Mouse (Mus musculus): ENCODE measurements at regions not wholly inside any gene's neighbourhood (a gene's known extent, or its start where the extent isn't known, plus 50 kb on each side); places are given as distances from the start of the nearest gene placed in this dataset.
"Not testable (repeated sequence)": the region's sequence is repeated elsewhere in the genome, so short reads cannot be mapped to it uniquely, and the experiment has no call there.

GRCm38 (mm10) chr5:116994508-116994907, 121.4 kb downstream of the Suds3 start:
- Histone ChIP-seq H3K4me1 (ENCODE audit: control insufficient read depth in 2 of 2, insufficient read depth in 2 of 2, low read length in 2 of 2) (no peaks in the 10 kb centered on the region), H3K27me3 (ENCODE audit: control insufficient read depth, insufficient read depth, low read length) (no peaks in the 10 kb centered on the region), H3K36me3 (ENCODE audit: control insufficient read depth, insufficient read depth, low read length) (no peaks in the 10 kb centered on the region), H3K27ac (replicated peaks in 1 of 2; ENCODE audit: control insufficient read depth in 1 of 2, insufficient read depth in 1 of 2, low read depth in 2 of 2, low read length in 2 of 2) (no peak overlapping the region), H3K9me3 (ENCODE audit: control insufficient read depth, low read length) (0 out of 2 replicates have a peak, but pooled peaks cover 5% of the 10 kb centered on the region), H3K4me2 (ENCODE audit: low read length) (no peak overlapping the region), H3K9ac (ENCODE audit: low read length) (no peak overlapping the region), H3K4me3 (ENCODE audit: control insufficient read depth in 1 of 2, insufficient read depth in 1 of 2, low read depth in 1 of 2, low read length in 2 of 2) (no peak overlapping the region)
- ATAC-seq (ENCODE audit: insufficient number of reproducible peaks, insufficient read depth, low FRiP score, low read depth) = no peak
- 62% methylated on average over 5 of the region's 5 CpGs for WGBS

- no peak for ATAC-seq (ENCODE audit: insufficient number of reproducible peaks, insufficient read depth, low FRiP score, low read depth)
- H3K4me3 ChIP-seq (ENCODE audit: control insufficient read depth in 1 of 2, insufficient read depth in 1 of 2, low read depth in 1 of 2, low read length in 2 of 2) = no peak overlapping the region
- H3K27me3 ChIP-seq (ENCODE audit: control insufficient read depth, insufficient read depth, low read length) = no peaks in the 10 kb centered on the region
- 89% methylated on average over 1 of the region's 1 CpGs for WGBS
- H3K9ac ChIP-seq (ENCODE audit: low read length) = no peak overlapping the region
- H3K9me3 ChIP-seq (ENCODE audit: control insufficient read depth, low read length) = 0 out of 2 replicates have a peak, but pooled peaks cover 5% of the 10 kb centered on the region
- H3K4me1 ChIP-seq (ENCODE audit: control insufficient read depth in 2 of 2, insufficient read depth in 2 of 2, low read length in 2 of 2) = no peaks in the 10 kb centered on the region
- no peak overlapping the region for H3K27ac ChIP-seq (replicated peaks in 1 of 2; ENCODE audit: control insufficient read depth in 1 of 2, insufficient read depth in 1 of 2, low read depth in 2 of 2, low read length in 2 of 2)
- no peaks in the 10 kb centered on the region for H3K36me3 ChIP-seq (ENCODE audit: control insufficient read depth, insufficient read depth, low read length)
- no peak overlapping the region for H3K4me2 ChIP-seq (ENCODE audit: low read length)
Measured at GRCm38 (mm10) chr5:116993674-116994073, 122.2 kb downstream of the Suds3 start.

GRCm38 (mm10) chr5:116991461-116991860, 124.5 kb downstream of the Suds3 start:
- Histone ChIP-seq H3K9ac (ENCODE audit: low read length) (no peak overlapping the region), H3K36me3 (ENCODE audit: control insufficient read depth, insufficient read depth, low read length) (no peaks in the 10 kb centered on the region), H3K27me3 (ENCODE audit: control insufficient read depth, insufficient read depth, low read length) (no peaks in the 10 kb centered on the region), H3K27ac (replicated peaks in 1 of 2; ENCODE audit: control insufficient read depth in 1 of 2, insufficient read depth in 1 of 2, low read depth in 2 of 2, low read length in 2 of 2) (no peak overlapping the region), H3K9me3 (ENCODE audit: control insufficient read depth, low read length) (0 out of 2 replicates have a peak, but pooled peaks cover 5% of the 10 kb centered on the region), H3K4me2 (ENCODE audit: low read length) (no peak overlapping the region), H3K4me1 (ENCODE audit: control insufficient read depth in 2 of 2, insufficient read depth in 2 of 2, low read length in 2 of 2) (no peaks in the 10 kb centered on the region), H3K4me3 (ENCODE audit: control insufficient read depth in 1 of 2, insufficient read depth in 1 of 2, low read depth in 1 of 2, low read length in 2 of 2) (no peak overlapping the region)
- ATAC-seq (ENCODE audit: insufficient number of reproducible peaks, insufficient read depth, low FRiP score, low read depth) = no peak
- 91% methylated on average over 6 of the region's 6 CpGs for WGBS

- H3K4me3 ChIP-seq (ENCODE audit: control insufficient read depth in 1 of 2, insufficient read depth in 1 of 2, low read depth in 1 of 2, low read length in 2 of 2); H3K27me3 ChIP-seq (ENCODE audit: control insufficient read depth, insufficient read depth, low read length); H3K9ac ChIP-seq (ENCODE audit: low read length); H3K36me3 ChIP-seq (ENCODE audit: control insufficient read depth, insufficient read depth, low read length); H3K4me1 ChIP-seq (ENCODE audit: control insufficient read depth in 2 of 2, insufficient read depth in 2 of 2, low read length in 2 of 2); H3K9me3 ChIP-seq (ENCODE audit: control insufficient read depth, low read length); H3K4me2 ChIP-seq (ENCODE audit: low read length); H3K27ac ChIP-seq (replicated peaks in 1 of 2; ENCODE audit: control insufficient read depth in 1 of 2, insufficient read depth in 1 of 2, low read depth in 2 of 2, low read length in 2 of 2); ATAC-seq (ENCODE audit: insufficient number of reproducible peaks, insufficient read depth, low FRiP score, low read depth): not testable (repeated sequence)
- 80% methylated on average over 4 of the region's 4 CpGs for WGBS
Measured at GRCm38 (mm10) chr5:116971474-116971873, 144.4 kb downstream of the Suds3 start.

- no peak overlapping the region for H3K27ac ChIP-seq (replicated peaks in 1 of 2; ENCODE audit: control insufficient read depth in 1 of 2, insufficient read depth in 1 of 2, low read depth in 2 of 2, low read length in 2 of 2)
- H3K4me2 ChIP-seq (ENCODE audit: low read length) = no peak overlapping the region
- no peak for ATAC-seq (ENCODE audit: insufficient number of reproducible peaks, insufficient read depth, low FRiP score, low read depth)
- no peaks in the 10 kb centered on the region for H3K27me3 ChIP-seq (ENCODE audit: control insufficient read depth, insufficient read depth, low read length)
- H3K36me3 ChIP-seq (ENCODE audit: control insufficient read depth, insufficient read depth, low read length) = no peaks in the 10 kb centered on the region
- H3K9ac ChIP-seq (ENCODE audit: low read length) = no peak overlapping the region
- no peaks in the 10 kb centered on the region for H3K9me3 ChIP-seq (ENCODE audit: control insufficient read depth, low read length)
- WGBS = 87% methylated on average over 7 of the region's 7 CpGs
- no peaks in the 10 kb centered on the region for H3K4me1 ChIP-seq (ENCODE audit: control insufficient read depth in 2 of 2, insufficient read depth in 2 of 2, low read length in 2 of 2)
- H3K4me3 ChIP-seq (ENCODE audit: control insufficient read depth in 1 of 2, insufficient read depth in 1 of 2, low read depth in 1 of 2, low read length in 2 of 2) = no peak overlapping the region
Measured at GRCm38 (mm10) chr5:116964171-116964570, 151.7 kb downstream of the Suds3 start.

GRCm38 (mm10) chr5:116963106-116963505, 152.8 kb downstream of the Suds3 start:
- Histone ChIP-seq H3K9me3 (ENCODE audit: control insufficient read depth, low read length) (no peaks in the 10 kb centered on the region), H3K27ac (replicated peaks in 1 of 2; ENCODE audit: control insufficient read depth in 1 of 2, insufficient read depth in 1 of 2, low read depth in 2 of 2, low read length in 2 of 2) (no peak overlapping the region), H3K9ac (ENCODE audit: low read length) (no peak overlapping the region), H3K4me3 (ENCODE audit: control insufficient read depth in 1 of 2, insufficient read depth in 1 of 2, low read depth in 1 of 2, low read length in 2 of 2) (no peak overlapping the region), H3K4me2 (ENCODE audit: low read length) (no peak overlapping the region), H3K27me3 (ENCODE audit: control insufficient read depth, insufficient read depth, low read length) (no peaks in the 10 kb centered on the region), H3K4me1 (ENCODE audit: control insufficient read depth in 2 of 2, insufficient read depth in 2 of 2, low read length in 2 of 2) (no peaks in the 10 kb centered on the region), H3K36me3 (ENCODE audit: control insufficient read depth, insufficient read depth, low read length) (no peaks in the 10 kb centered on the region)
- 60% methylated on average over 2 of the region's 2 CpGs for WGBS
- no peak for ATAC-seq (ENCODE audit: insufficient number of reproducible peaks, insufficient read depth, low FRiP score, low read depth)

GRCm38 (mm10) chr5:116960041-116960440, 155.9 kb downstream of the Suds3 start:
- H3K4me3 ChIP-seq (ENCODE audit: control insufficient read depth in 1 of 2, insufficient read depth in 1 of 2, low read depth in 1 of 2, low read length in 2 of 2) = no peak overlapping the region
- 63% methylated on average over 8 of the region's 8 CpGs for WGBS
- no peak for ATAC-seq (ENCODE audit: insufficient number of reproducible peaks, insufficient read depth, low FRiP score, low read depth)

GRCm38 (mm10) chr5:116958141-116958540, 157.8 kb downstream of the Suds3 start:
- Histone ChIP-seq H3K27me3 (ENCODE audit: control insufficient read depth, insufficient read depth, low read length) (no peaks in the 10 kb centered on the region), H3K9me3 (ENCODE audit: control insufficient read depth, low read length) (no peaks in the 10 kb centered on the region), H3K36me3 (ENCODE audit: control insufficient read depth, insufficient read depth, low read length) (no peaks in the 10 kb centered on the region), H3K4me3 (ENCODE audit: control insufficient read depth in 1 of 2, insufficient read depth in 1 of 2, low read depth in 1 of 2, low read length in 2 of 2) (no peak overlapping the region), H3K9ac (ENCODE audit: low read length) (no peak overlapping the region), H3K4me1 (ENCODE audit: control insufficient read depth in 2 of 2, insufficient read depth in 2 of 2, low read length in 2 of 2) (no peaks in the 10 kb centered on the region), H3K4me2 (ENCODE audit: low read length) (no peak overlapping the region), H3K27ac (replicated peaks in 1 of 2; ENCODE audit: control insufficient read depth in 1 of 2, insufficient read depth in 1 of 2, low read depth in 2 of 2, low read length in 2 of 2) (no peak overlapping the region)
- 63% methylated on average over 5 of the region's 5 CpGs for WGBS
- no peak for ATAC-seq (ENCODE audit: insufficient number of reproducible peaks, insufficient read depth, low FRiP score, low read depth)

More at GRCm38 (mm10) chr5:116960041-116960440, 155.9 kb downstream of the Suds3 start:
- H3K27me3 ChIP-seq (ENCODE audit: control insufficient read depth, insufficient read depth, low read length) = no peaks in the 10 kb centered on the region
- no peak overlapping the region for H3K4me2 ChIP-seq (ENCODE audit: low read length)
- H3K36me3 ChIP-seq (ENCODE audit: control insufficient read depth, insufficient read depth, low read length) = no peaks in the 10 kb centered on the region
- no peak overlapping the region for H3K9ac ChIP-seq (ENCODE audit: low read length)
- H3K27ac ChIP-seq (replicated peaks in 1 of 2; ENCODE audit: control insufficient read depth in 1 of 2, insufficient read depth in 1 of 2, low read depth in 2 of 2, low read length in 2 of 2) = no peak overlapping the region
- no peaks in the 10 kb centered on the region for H3K4me1 ChIP-seq (ENCODE audit: control insufficient read depth in 2 of 2, insufficient read depth in 2 of 2, low read length in 2 of 2)
- H3K9me3 ChIP-seq (ENCODE audit: control insufficient read depth, low read length) = no peaks in the 10 kb centered on the region
